Mouse (Mus musculus): Measurements from ENCODE around the gene Glt8d1. TPM values are rescaled to one million over a fixed set of nuclear protein-coding genes. Genes with fewer than 3 reads are reported as not detected.

Gene Glt8d1
- polyA plus RNA-seq, 1 experiment from 2014 or later: 28.2 TPM

GRCm38 (mm10) chr14:31013928-31014327 is 12.7 kb downstream of the Glt8d1 start:
- TF ChIP-seq CTCF (IDR thresholded peaks at IDR 0.05; ENCODE audit: low read depth) (no peak), EP300 (optimal IDR thresholded peaks at IDR 0.05) (no peak)
- no peak overlapping the region for H3K27ac ChIP-seq (replicated peaks)
- no peaks in the 10 kb centered on the region for H3K27me3 ChIP-seq (ENCODE audit: control insufficient read depth, insufficient read depth, low read length)
- no peak overlapping the region for H3K9ac ChIP-seq (ENCODE audit: low read length)
- H3K4me2 ChIP-seq (replicated peaks; ENCODE audit: low read depth): no peak overlapping the region
- no peak overlapping the region for H3K4me3 ChIP-seq (ENCODE audit: low read depth, low read length)
- no peak for ATAC-seq (ENCODE audit: low FRiP score, low TSS enrichment)
- H3K4me1 ChIP-seq (replicated peaks; ENCODE audit: control insufficient read depth, insufficient read depth): no peaks in the 10 kb centered on the region
- no peak for DNase-seq (ENCODE audit: low spot score)
- H3K9me3 ChIP-seq (ENCODE audit: control insufficient read depth, low read length): no peaks in the 10 kb centered on the region
- H3K36me3 ChIP-seq (ENCODE audit: control insufficient read depth, insufficient read depth, low read length): peaks cover 30% of the 10 kb centered on the region
- WGBS: 97% methylated on average over 2 of the region's 2 CpGs

GRCm38 (mm10) chr14:31016063-31016462 is 14.9 kb downstream of the Glt8d1 start:
- no peak overlapping the region for H3K27ac ChIP-seq (replicated peaks)
- no peak overlapping the region for H3K4me3 ChIP-seq (ENCODE audit: low read depth, low read length)
- TF ChIP-seq CTCF (IDR thresholded peaks at IDR 0.05; ENCODE audit: low read depth) (no peak), EP300 (optimal IDR thresholded peaks at IDR 0.05) (no peak)
- H3K4me1 ChIP-seq (replicated peaks; ENCODE audit: control insufficient read depth, insufficient read depth): no peaks in the 10 kb centered on the region
- H3K9me3 ChIP-seq (ENCODE audit: control insufficient read depth, low read length): no peaks in the 10 kb centered on the region
- ATAC-seq (ENCODE audit: low FRiP score, low TSS enrichment) (no peak), DNase-seq (ENCODE audit: low spot score) (no peak)
- no peak overlapping the region for H3K9ac ChIP-seq (ENCODE audit: low read length)
- H3K27me3 ChIP-seq (ENCODE audit: control insufficient read depth, insufficient read depth, low read length): no peaks in the 10 kb centered on the region
- no peak overlapping the region for H3K4me2 ChIP-seq (replicated peaks; ENCODE audit: low read depth)
- WGBS: 60% methylated on average over 1 of the region's 1 CpGs
- H3K36me3 ChIP-seq (ENCODE audit: control insufficient read depth, insufficient read depth, low read length): peaks cover 27% of the 10 kb centered on the region

GRCm38 (mm10) chr14:31017854-31018253 is 16.7 kb downstream of the Glt8d1 start:
- H3K4me2 ChIP-seq (replicated peaks; ENCODE audit: low read depth): peak overlapping the region; percentile 50
- H3K4me3 ChIP-seq (ENCODE audit: low read depth, low read length): peak overlapping the region; percentile 60
- no peaks in the 10 kb centered on the region for H3K4me1 ChIP-seq (replicated peaks; ENCODE audit: control insufficient read depth, insufficient read depth)
- ATAC-seq (ENCODE audit: low FRiP score, low TSS enrichment): no peak
- 0 out of 2 replicates have a peak overlapping the region, but pooled peaks have one; percentile 27 for H3K9ac ChIP-seq (ENCODE audit: low read length)
- H3K9me3 ChIP-seq (ENCODE audit: control insufficient read depth, low read length): no peaks in the 10 kb centered on the region
- no peak overlapping the region for H3K27ac ChIP-seq (replicated peaks)
- no peaks in the 10 kb centered on the region for H3K27me3 ChIP-seq (ENCODE audit: control insufficient read depth, insufficient read depth, low read length)
- H3K36me3 ChIP-seq (ENCODE audit: control insufficient read depth, insufficient read depth, low read length): peaks cover 22% of the 10 kb centered on the region
- DNase-seq (ENCODE audit: low spot score): no peak
- 0% methylated on average over 2 of the region's 2 CpGs for WGBS
- TF ChIP-seq EP300 (optimal IDR thresholded peaks at IDR 0.05) (no peak), CTCF (IDR thresholded peaks at IDR 0.05; ENCODE audit: low read depth) (peak; percentile 58)

GRCm38 (mm10) chr14:31018860-31019291 is 17.7 kb downstream of the Glt8d1 start, which contains the start of the genes Pbrm1 and Gnl3:
TSS of gene Pbrm1 (plus strand) at chr14:31019138.
TSS of gene Gnl3 (minus strand) at chr14:31019152.
- under 1% methylated on average over 42 of the region's 53 CpGs for WGBS
- peak; percentile 93 for ATAC-seq (ENCODE audit: low FRiP score, low TSS enrichment)
- no peak for TF ChIP-seq EP300 (optimal IDR thresholded peaks at IDR 0.05)
- peak; percentile 48 for TF ChIP-seq CTCF (IDR thresholded peaks at IDR 0.05; ENCODE audit: low read depth)

GRCm38 (mm10) chr14:31019331-31020205 is 18.4 kb downstream of the Glt8d1 start:
- Histone ChIP-seq H3K36me3 (ENCODE audit: control insufficient read depth, insufficient read depth, low read length) (peaks cover 15% of the 10 kb centered on the region), H3K27ac (replicated peaks) (peak overlapping the region; percentile 99), H3K4me1 (replicated peaks; ENCODE audit: control insufficient read depth, insufficient read depth) (no peaks in the 10 kb centered on the region), H3K27me3 (ENCODE audit: control insufficient read depth, insufficient read depth, low read length) (no peaks in the 10 kb centered on the region), H3K9me3 (ENCODE audit: control insufficient read depth, low read length) (no peaks in the 10 kb centered on the region), H3K4me2 (replicated peaks; ENCODE audit: low read depth) (peak overlapping the region; percentile 52), H3K4me3 (ENCODE audit: low read depth, low read length) (peak overlapping the region; percentile 60), H3K9ac (ENCODE audit: low read length) (peak overlapping the region; percentile 94)
- DNase-seq (ENCODE audit: low spot score): peak; percentile 90
- peak; percentile 97 for ATAC-seq (ENCODE audit: low FRiP score, low TSS enrichment)
- TF ChIP-seq EP300 (optimal IDR thresholded peaks at IDR 0.05): no peak
- TF ChIP-seq CTCF (IDR thresholded peaks at IDR 0.05; ENCODE audit: low read depth): no peak
- 2% methylated on average over 29 of the region's 56 CpGs for WGBS

More at GRCm38 (mm10) chr14:31018860-31019291, 17.7 kb downstream of the Glt8d1 start, which contains the start of the genes Pbrm1 and Gnl3:
- H3K4me1 ChIP-seq (replicated peaks; ENCODE audit: control insufficient read depth, insufficient read depth): no peaks in the 10 kb centered on the region
- no peaks in the 10 kb centered on the region for H3K9me3 ChIP-seq (ENCODE audit: control insufficient read depth, low read length)
- H3K9ac ChIP-seq (ENCODE audit: low read length): peak within 1 kb of the TSS; percentile 94
- peak; percentile 97 for DNase-seq (ENCODE audit: low spot score)
- H3K27ac ChIP-seq (replicated peaks): peak within 1 kb of the TSS; percentile 99
- peak within 1 kb of the TSS; percentile 60 for H3K4me3 ChIP-seq (ENCODE audit: low read depth, low read length)
- peaks cover 17% of the 10 kb centered on the region for H3K36me3 ChIP-seq (ENCODE audit: control insufficient read depth, insufficient read depth, low read length)
- peak within 1 kb of the TSS; percentile 52 for H3K4me2 ChIP-seq (replicated peaks; ENCODE audit: low read depth)
- H3K27me3 ChIP-seq (ENCODE audit: control insufficient read depth, insufficient read depth, low read length): no peaks in the 10 kb centered on the region

GRCm38 (mm10) chr14:31022579-31022978 is 21.4 kb downstream of the Glt8d1 start:
- no peak for DNase-seq (ENCODE audit: low spot score)
- no peak overlapping the region for H3K9ac ChIP-seq (ENCODE audit: low read length)
- WGBS: 17% methylated on average over 1 of the region's 1 CpGs
- H3K9me3 ChIP-seq (ENCODE audit: control insufficient read depth, low read length): no peaks in the 10 kb centered on the region
- H3K4me3 ChIP-seq (ENCODE audit: low read depth, low read length): no peak overlapping the region
- H3K27me3 ChIP-seq (ENCODE audit: control insufficient read depth, insufficient read depth, low read length): no peaks in the 10 kb centered on the region
- peaks cover 17% of the 10 kb centered on the region for H3K36me3 ChIP-seq (ENCODE audit: control insufficient read depth, insufficient read depth, low read length)
- H3K4me2 ChIP-seq (replicated peaks; ENCODE audit: low read depth): no peak overlapping the region
- H3K4me1 ChIP-seq (replicated peaks; ENCODE audit: control insufficient read depth, insufficient read depth): no peaks in the 10 kb centered on the region
- no peak for ATAC-seq (ENCODE audit: low FRiP score, low TSS enrichment)
- H3K27ac ChIP-seq (replicated peaks): no peak overlapping the region
- TF ChIP-seq EP300 (optimal IDR thresholded peaks at IDR 0.05) (no peak), CTCF (IDR thresholded peaks at IDR 0.05; ENCODE audit: low read depth) (no peak)
